In genomic region chr15:63670561-63670960, GRCm38 (mm10) we compare ENCODE assay signal across 26 mouse cellular contexts.
DNase-seq lines count a peak whose midpoint lies in the region; ATAC-seq lines count a peak whose summit lies in the region.
"Had no signal": no experiment of that assay in that cellular context is flagged by ENCODE, and none has a peak within 500 bp of the region (broad histone marks: within the 10 kb centered on the region; RNA-seq: fewer than 3 reads in every experiment).

No protein-coding gene starts in this region.

- no peak overlapping the region for H3K9ac ChIP-seq in embryonic facial prominence, embryonic 13.5 days
- no peak overlapping the region for H3K9ac ChIP-seq in hindbrain, embryonic 15.5 days
- no peak overlapping the region for H3K9ac ChIP-seq in limb, embryonic 13.5 days
- H3K9ac ChIP-seq in embryonic facial prominence, embryonic 14.5 days (ENCODE audit: low read depth, low read length) = 0 out of 2 replicates have a peak overlapping the region, but pooled peaks have one; percentile 38
- H3K9ac ChIP-seq: forebrain, embryonic 13.5 days; forebrain, postnatal 0 days; heart, embryonic 12.5 days; heart, embryonic 15.5 days; hindbrain, embryonic 14.5 days; intestine, embryonic 15.5 days had no signal

- H3K27ac ChIP-seq in embryonic facial prominence, embryonic 13.5 days = peak overlapping the region; percentile 58
- H3K27ac ChIP-seq in embryonic facial prominence, embryonic 10.5 days (replicated peaks) = no peak overlapping the region
- peak overlapping the region; percentile 59 for H3K27ac ChIP-seq in hindbrain, embryonic 15.5 days (replicated peaks)
- H3K27ac ChIP-seq in hindbrain, embryonic 10.5 days = no peak overlapping the region
- peak overlapping the region; percentile 61; the same call in 1 of the 2 replicates for H3K27ac ChIP-seq in limb, embryonic 13.5 days
- no peak overlapping the region for H3K27ac ChIP-seq in limb, embryonic 10.5 days
- peak overlapping the region; percentile 48 for H3K27ac ChIP-seq in embryonic facial prominence, embryonic 14.5 days (replicated peaks; ENCODE audit: low read depth, low read length)
- H3K27ac ChIP-seq: forebrain, embryonic 13.5 days; gastrocnemius, adult 2 months; heart, embryonic 15.5 days; hindbrain, embryonic 14.5 days; intestine, embryonic 15.5 days had no signal

- H3K4me3 ChIP-seq in embryonic facial prominence, embryonic 13.5 days = no peak overlapping the region
- no peak overlapping the region for H3K4me3 ChIP-seq in embryonic facial prominence, embryonic 10.5 days
- no peak overlapping the region for H3K4me3 ChIP-seq in hindbrain, embryonic 15.5 days
- H3K4me3 ChIP-seq in hindbrain, embryonic 10.5 days = no peak overlapping the region
- no peak overlapping the region for H3K4me3 ChIP-seq in limb, embryonic 13.5 days
- no peak overlapping the region for H3K4me3 ChIP-seq in limb, embryonic 10.5 days
- H3K4me3 ChIP-seq in embryonic facial prominence, embryonic 14.5 days (ENCODE audit: low read depth, low read length) = no peak overlapping the region
- H3K4me3 ChIP-seq: erythroblast, embryonic 14.5 days; forebrain, embryonic 13.5 days; gastrocnemius, adult 2 months; heart, embryonic 12.5 days; heart, embryonic 15.5 days; intestine, embryonic 15.5 days had no signal

- H3K36me3 ChIP-seq in embryonic facial prominence, embryonic 13.5 days = no peaks in the 10 kb centered on the region
- H3K36me3 ChIP-seq in embryonic facial prominence, embryonic 10.5 days (replicated peaks) = no peaks in the 10 kb centered on the region
- H3K36me3 ChIP-seq in hindbrain, embryonic 15.5 days = no peaks in the 10 kb centered on the region
- no peaks in the 10 kb centered on the region for H3K36me3 ChIP-seq in hindbrain, embryonic 10.5 days
- no peaks in the 10 kb centered on the region for H3K36me3 ChIP-seq in limb, embryonic 13.5 days
- no peaks in the 10 kb centered on the region for H3K36me3 ChIP-seq in limb, embryonic 10.5 days
- no peaks in the 10 kb centered on the region for H3K36me3 ChIP-seq in embryonic facial prominence, embryonic 14.5 days (ENCODE audit: control insufficient read depth, insufficient read depth, low read length)
- H3K36me3 ChIP-seq: heart, embryonic 12.5 days; heart, embryonic 15.5 days; intestine, embryonic 15.5 days had no signal

- peaks cover 13% of the 10 kb centered on the region for H3K4me1 ChIP-seq in embryonic facial prominence, embryonic 13.5 days
- peaks cover 5% of the 10 kb centered on the region for H3K4me1 ChIP-seq in embryonic facial prominence, embryonic 10.5 days
- peaks cover 11% of the 10 kb centered on the region; the same call in 1 of the 2 replicates for H3K4me1 ChIP-seq in hindbrain, embryonic 15.5 days (replicated peaks)
- no peaks in the 10 kb centered on the region for H3K4me1 ChIP-seq in hindbrain, embryonic 10.5 days (replicated peaks)
- no peaks in the 10 kb centered on the region for H3K4me1 ChIP-seq in limb, embryonic 13.5 days
- no peaks in the 10 kb centered on the region for H3K4me1 ChIP-seq in limb, embryonic 10.5 days
- peaks cover 10% of the 10 kb centered on the region; the same call in 1 of the 2 replicates for H3K4me1 ChIP-seq in embryonic facial prominence, embryonic 14.5 days (ENCODE audit: control insufficient read depth, insufficient read depth, low read length)
- H3K4me1 ChIP-seq: heart, embryonic 12.5 days; heart, embryonic 15.5 days had no signal

- no peaks in the 10 kb centered on the region for H3K9me3 ChIP-seq in embryonic facial prominence, embryonic 13.5 days
- 0 out of 2 replicates have a peak, but pooled peaks cover 3% of the 10 kb centered on the region for H3K9me3 ChIP-seq in embryonic facial prominence, embryonic 10.5 days
- H3K9me3 ChIP-seq in hindbrain, embryonic 15.5 days = no peaks in the 10 kb centered on the region
- H3K9me3 ChIP-seq in hindbrain, embryonic 10.5 days = no peaks in the 10 kb centered on the region
- no peaks in the 10 kb centered on the region for H3K9me3 ChIP-seq in limb, embryonic 13.5 days
- no peaks in the 10 kb centered on the region for H3K9me3 ChIP-seq in limb, embryonic 10.5 days (replicated peaks)
- H3K9me3 ChIP-seq in embryonic facial prominence, embryonic 14.5 days (ENCODE audit: control insufficient read depth, low read length) = no peaks in the 10 kb centered on the region
- H3K9me3 ChIP-seq: forebrain, embryonic 13.5 days; heart, embryonic 12.5 days; heart, embryonic 15.5 days; intestine, embryonic 15.5 days had no signal

- no peak for ATAC-seq in embryonic facial prominence, embryonic 13.5 days (ENCODE audit: insufficient number of reproducible peaks, insufficient read depth, low FRiP score, low TSS enrichment, low read depth)
- no peak for ATAC-seq in hindbrain, embryonic 15.5 days (ENCODE audit: low FRiP score, low read depth)
- ATAC-seq in limb, embryonic 13.5 days (ENCODE audit: low FRiP score, low read depth) = no peak
- no peak for ATAC-seq in embryonic facial prominence, embryonic 14.5 days (ENCODE audit: low read depth)
- ATAC-seq: CD4-positive, CD25-positive, alpha-beta regulatory T cell, adult 4 months; intestine, embryonic 15.5 days had no signal

- H3K27me3 ChIP-seq in embryonic facial prominence, embryonic 13.5 days = no peaks in the 10 kb centered on the region
- H3K27me3 ChIP-seq in embryonic facial prominence, embryonic 10.5 days (replicated peaks; ENCODE audit: low read depth, poor library complexity, severe bottlenecking) = peaks cover 18% of the 10 kb centered on the region
- no peaks in the 10 kb centered on the region for H3K27me3 ChIP-seq in hindbrain, embryonic 15.5 days
- no peaks in the 10 kb centered on the region for H3K27me3 ChIP-seq in hindbrain, embryonic 10.5 days (ENCODE audit: insufficient read depth, poor library complexity, severe bottlenecking)
- no peaks in the 10 kb centered on the region for H3K27me3 ChIP-seq in limb, embryonic 13.5 days
- H3K27me3 ChIP-seq in limb, embryonic 10.5 days (ENCODE audit: low read depth, poor library complexity, severe bottlenecking) = no peaks in the 10 kb centered on the region
- no peaks in the 10 kb centered on the region for H3K27me3 ChIP-seq in embryonic facial prominence, embryonic 14.5 days (replicated peaks; ENCODE audit: control insufficient read depth, insufficient read depth, low read length)
- H3K27me3 ChIP-seq: forebrain, embryonic 13.5 days; heart, embryonic 12.5 days; heart, embryonic 15.5 days; intestine, embryonic 15.5 days had no signal

- DNase-seq in embryonic facial prominence, embryonic 10.5 days (ENCODE audit: low spot score) = no peak
- no peak for DNase-seq in hindbrain, embryonic 10.5 days (ENCODE audit: low spot score)
- no peak for DNase-seq in limb, embryonic 10.5 days (ENCODE audit: low spot score)
- DNase-seq in embryonic facial prominence, embryonic 14.5 days (ENCODE audit: low spot score) = no peak
- no peak for DNase-seq in gastrocnemius, postnatal 10 days
- DNase-seq: adrenal gland, adult 2 months; adrenal gland, postnatal 14 days; cerebellum, adult 11 months; embryo, embryonic 11 days; gastrocnemius, adult 2 months; gastrocnemius, postnatal 25 days; heart, adult 18-20 months; heart, postnatal 10 days; heart, postnatal 36 days; kidney, adult 11 months had no signal

- no peak overlapping the region for H3K4me2 ChIP-seq in embryonic facial prominence, embryonic 13.5 days
- H3K4me2 ChIP-seq in hindbrain, embryonic 15.5 days = no peak overlapping the region
- no peak overlapping the region for H3K4me2 ChIP-seq in limb, embryonic 13.5 days (replicated peaks)
- H3K4me2 ChIP-seq in embryonic facial prominence, embryonic 14.5 days (ENCODE audit: low read depth, low read length) = no peak overlapping the region
- H3K4me2 ChIP-seq: forebrain, embryonic 13.5 days; heart, embryonic 12.5 days; heart, embryonic 15.5 days; hindbrain, embryonic 14.5 days; intestine, embryonic 15.5 days had no signal

- 79% methylated on average over 1 of the region's 1 CpGs for WGBS in embryonic facial prominence, embryonic 13.5 days
- 81% methylated on average over 1 of the region's 1 CpGs for WGBS in embryonic facial prominence, embryonic 10.5 days
- WGBS in hindbrain, embryonic 15.5 days = 73% methylated on average over 1 of the region's 1 CpGs
- 78% methylated on average over 1 of the region's 1 CpGs for WGBS in hindbrain, embryonic 10.5 days
- 81% methylated on average over 1 of the region's 1 CpGs for WGBS in limb, embryonic 13.5 days
- WGBS in limb, embryonic 10.5 days = 86% methylated on average over 1 of the region's 1 CpGs
- 93% methylated on average over 1 of the region's 1 CpGs for WGBS in embryonic facial prominence, embryonic 14.5 days

Comparison
In these comparisons a context has a peak if more than half of its experiments do, and no peak if none do; other contexts are left out.
1. H3K27ac ChIP-seq: peak in embryonic facial prominence, embryonic 13.5 days (single experiment), hindbrain, embryonic 15.5 days (single experiment), limb, embryonic 13.5 days (single experiment) and embryonic facial prominence, embryonic 14.5 days (single experiment); none in embryonic facial prominence, embryonic 10.5 days (single experiment), hindbrain, embryonic 10.5 days (single experiment) and limb, embryonic 10.5 days (single experiment).